ENCODE assay signal across 9 mouse cellular contexts in genomic region chr9:20738251-20738999, GRCm38 (mm10). TPM values are rescaled to one million over a fixed set of nuclear protein-coding genes. Genes with fewer than 3 reads are reported as not detected.
DNase-seq lines count a peak whose midpoint lies in the region; ATAC-seq and TF ChIP-seq lines count a peak whose summit lies in the region.
"Had no signal": no experiment of that assay in that cellular context is flagged by ENCODE, and none has a peak within 500 bp of the region (broad histone marks: within the 10 kb centered on the region; RNA-seq: fewer than 3 reads in every experiment).

No protein-coding gene starts in this region.

- no peak for ATAC-seq in lung, embryonic 14.5 days (ENCODE audit: insufficient read depth)
- ATAC-seq in Patski = no peak

- no peak overlapping the region for H3K27ac ChIP-seq in lung, embryonic 14.5 days (ENCODE audit: low read depth)
- H3K27ac ChIP-seq: limb, embryonic 15.5 days had no signal

- peak; percentile 60 for TF ChIP-seq CTCF in lung, embryonic 14.5 days (IDR thresholded peaks at IDR 0.05; ENCODE audit: low read depth)
- peak; percentile 70 for TF ChIP-seq CTCF in Patski (IDR thresholded peaks at IDR 0.05)

- peaks cover 7% of the 10 kb centered on the region; the same call in 1 of the 2 replicates for H3K27me3 ChIP-seq in lung, embryonic 14.5 days (ENCODE audit: insufficient read depth, low read length)
- peaks cover 9% of the 10 kb centered on the region for H3K27me3 ChIP-seq in Patski

- H3K4me1 ChIP-seq in lung, embryonic 14.5 days (ENCODE audit: insufficient read depth) = no peaks in the 10 kb centered on the region

- 42% methylated on average over 8 of the region's 8 CpGs for WGBS in lung, embryonic 14.5 days

- in situ Hi-C loops in Patski (cut with MboI; ENCODE audit: low pct_unique_long_range_greater_than_20kb) = no loop called here

- no peak overlapping the region for H3K4me2 ChIP-seq in lung, embryonic 14.5 days
- H3K4me2 ChIP-seq: limb, embryonic 15.5 days had no signal

- H3K9me3 ChIP-seq in lung, embryonic 14.5 days (ENCODE audit: low read depth, low read length) = no peaks in the 10 kb centered on the region
- H3K9me3 ChIP-seq: limb, embryonic 15.5 days had no signal

- H3K4me3 ChIP-seq in lung, embryonic 14.5 days (ENCODE audit: low read depth, low read length) = no peak overlapping the region
- H3K4me3 ChIP-seq: limb, embryonic 15.5 days had no signal

- CTCF ChIA-PET in Patski (lab: Charles Lee) = interaction anchor here (0.7 to 1.6 kb wide), 3 partner anchors 12 to 228 kb away, joined by 3 to 5 read pairs (median 4); no protein-coding TSS in a partner anchor

- peak; percentile 62 to 70 for DNase-seq in cerebellum, postnatal 10 days
- DNase-seq in cerebellum, adult 11 months = no peak
- peak; percentile 58 for DNase-seq in lung, embryonic 14.5 days
- DNase-seq in lung, postnatal 36 days = no peak
- no peak for DNase-seq in Patski (ENCODE audit: low read depth, low spot score)
- DNase-seq in lung, postnatal 14 days = peak; percentile 24
- no peak for DNase-seq in Muller cell, postnatal 12 days (ENCODE audit: inconsistent ontology term)
- DNase-seq in left cerebral cortex, adult 9 months (ENCODE audit: low spot score in 2 of 2) = no peak

- no peaks in the 10 kb centered on the region for H3K36me3 ChIP-seq in lung, embryonic 14.5 days (ENCODE audit: insufficient read depth)
- H3K36me3 ChIP-seq: limb, embryonic 15.5 days had no signal

- POLR2A ChIA-PET in Patski (lab: Charles Lee) = no interaction called here

- no peak overlapping the region for H3K9ac ChIP-seq in lung, embryonic 14.5 days
- H3K9ac ChIP-seq: limb, embryonic 15.5 days had no signal

RNA-seq across cellular contexts. Expression of gene Olfm2, which starts 7.7 kb away (rescaled TPM):
- polyA plus RNA-seq in lung, embryonic 14.5 days (2014; fragmentation: Nextera tagmentation; extraction: Ambion mirVana) = 1.2 and 1.7 TPM in 2 replicates
- polyA plus RNA-seq in Patski (2021) = 0.32 TPM

Comparison
In these comparisons a context has a peak if more than half of its experiments do, and no peak if none do; other contexts are left out.
1. DNase-seq: peak in cerebellum, postnatal 10 days (2 of 2), lung, embryonic 14.5 days (single experiment) and lung, postnatal 14 days (single experiment); none in cerebellum, adult 11 months (single experiment), lung, postnatal 36 days (single experiment), Patski (single experiment), Muller cell, postnatal 12 days (single experiment) and left cerebral cortex, adult 9 months (0 of 2).